Mouse (Mus musculus) ovary, postnatal 10 days (tissue): ENCODE measurements at regions not wholly inside any gene's neighbourhood (a gene's known extent, or its start where the extent isn't known, plus 50 kb on each side); places are given as distances from the start of the nearest gene placed in this dataset.

Experiments
- DNase-seq: peaks from one replicate; pipeline ENCODE4 v3.0.0; 2022; ENCODE audit warnings: low spot score

GRCm38 (mm10) chr4:127416906-127417305, 58.9 kb upstream of the Gjb5 start:
- no peak for DNase-seq

GRCm38 (mm10) chr4:127413997-127414964, 56.3 kb upstream of the Gjb5 start:
- no peak for DNase-seq
